Mouse (Mus musculus) embryonic facial prominence, embryonic 14.5 days (tissue): ENCODE results near the gene Scap. TPM values are rescaled to one million over a fixed set of nuclear protein-coding genes. Genes with fewer than 3 reads are reported as not detected.
"Not testable (repeated sequence)": the region's sequence is repeated elsewhere in the genome, so short reads cannot be mapped to it uniquely, and the experiment has no call there.

Experiments used
- ATAC-seq: fragments of 200-750 bp; cut with Nextera tagmentation; 2 replicates; pipeline ENCODE4 v1.8.0; 2017; ENCODE audit warnings: low read depth, moderate number of reproducible peaks, moderate TSS enrichment
- DNase-seq: peaks from one replicate; pipeline ENCODE4 v3.0.0-alpha.2; 2015; ENCODE audit warnings: low spot score
- H3K27ac ChIP-seq: fragments of 300-500 bp; sonication (generic); replicated peaks from 2 replicates; pipeline ENCODE4 v1.5.1; 2014; ENCODE audit warnings: low read depth, mild to moderate bottlenecking, low read length, moderate library complexity
- H3K27me3 ChIP-seq: fragments of 300-500 bp; sonication (generic); replicated peaks from 2 replicates; pipeline ENCODE4 v1.6.1; 2014; ENCODE audit warnings: low read length; ENCODE audit not compliant: control insufficient read depth, insufficient read depth
- H3K36me3 ChIP-seq: fragments of 300-500 bp; sonication (generic); 2 replicates; pipeline ENCODE4 v1.6.1; 2014; ENCODE audit warnings: low read length, mixed read lengths; ENCODE audit not compliant: control insufficient read depth, insufficient read depth
- H3K4me1 ChIP-seq: fragments of 300-500 bp; sonication (generic); 2 replicates; pipeline ENCODE4 v1.6.1; 2014; ENCODE audit warnings: antibody characterized with exemption, low read length; ENCODE audit not compliant: control insufficient read depth, insufficient read depth
- H3K4me2 ChIP-seq: fragments of 300-500 bp; sonication (generic); 2 replicates; pipeline ENCODE4 v1.6.1; 2014; ENCODE audit warnings: low read depth, mild to moderate bottlenecking, low read length, moderate library complexity, mixed read lengths
- H3K4me3 ChIP-seq: fragments of 300-500 bp; sonication (generic); 2 replicates; pipeline ENCODE4 v1.5.1; 2014; ENCODE audit warnings: low read depth, mild to moderate bottlenecking, low read length
- H3K9ac ChIP-seq: fragments of 300-500 bp; sonication (generic); 2 replicates; pipeline ENCODE4 v1.6.1; 2014; ENCODE audit warnings: low read depth, mild to moderate bottlenecking, low read length, moderate library complexity, mixed read lengths
- H3K9me3 ChIP-seq: fragments of 300-500 bp; sonication (generic); 2 replicates; pipeline ENCODE4 v1.6.1; 2016; ENCODE audit warnings: low read length; ENCODE audit not compliant: control insufficient read depth
- WGBS: fragments of 180-500 bp; shearing (Covaris S2); extraction: QIAGEN DNeasy Blood & Tissue Kit; methylation state at CpG from one replicate; pipeline ENCODE4 v1.1.7; 2014; 5-methylcytosine and 5-hydroxymethylcytosine counted together
- polyA plus RNA-seq: library from polyadenylated mRNA; unstranded; fragments of >200 nt; fragmentation: Nextera tagmentation; extraction: Ambion mirVana; gene quantifications from 2 replicates; pipeline ENCODE4 v1.2.1, GENCODE M21; 2014

Scap gene
- polyA plus RNA-seq, 1 experiment from 2014 or later = 30.3 TPM

- no peak overlapping the region for H3K4me3 ChIP-seq
- no peak overlapping the region for H3K27ac ChIP-seq
- H3K27me3 ChIP-seq = no peaks in the 10 kb centered on the region
- no peaks in the 10 kb centered on the region for H3K4me1 ChIP-seq
- WGBS = 57% methylated on average over 2 of the region's 2 CpGs
- no peaks in the 10 kb centered on the region for H3K9me3 ChIP-seq
- H3K9ac ChIP-seq = no peak overlapping the region
- DNase-seq = no peak
- peaks cover 18% of the 10 kb centered on the region for H3K36me3 ChIP-seq
- H3K4me2 ChIP-seq = no peak overlapping the region
- ATAC-seq = no peak
These were observed 25.3 kb downstream of the Scap start for GRCm38 (mm10) chr9:110358341-110358740.

GRCm38 (mm10) chr9:110361299-110361698, 28.2 kb downstream of the Scap start:
- ATAC-seq = no peak
- Histone ChIP-seq H3K27me3 (no peaks in the 10 kb centered on the region), H3K9me3 (no peaks in the 10 kb centered on the region), H3K4me3 (no peak overlapping the region), H3K36me3 (peaks cover 35% of the 10 kb centered on the region), H3K4me1 (no peaks in the 10 kb centered on the region), H3K9ac (no peak overlapping the region), H3K4me2 (no peak overlapping the region), H3K27ac (no peak overlapping the region)
- 69% methylated on average over 12 of the region's 12 CpGs for WGBS
- no peak for DNase-seq

- no peak for ATAC-seq
- WGBS = 79% methylated on average over 10 of the region's 10 CpGs
These were observed 29.2 kb downstream of the Scap start for GRCm38 (mm10) chr9:110362337-110362736.

GRCm38 (mm10) chr9:110366746-110367145, 33.7 kb downstream of the Scap start:
- WGBS = 51% methylated on average over 5 of the region's 5 CpGs
- Histone ChIP-seq H3K9me3 (no peaks in the 10 kb centered on the region), H3K4me1 (peaks cover 2% of the 10 kb centered on the region; the same call in 1 of the 2 replicates), H3K36me3 (peaks cover 33% of the 10 kb centered on the region), H3K27ac (0 out of 2 replicates have a peak overlapping the region, but pooled peaks have one; percentile 11), H3K4me2 (no peak overlapping the region), H3K4me3 (no peak overlapping the region), H3K27me3 (no peaks in the 10 kb centered on the region), H3K9ac (no peak overlapping the region)
- ATAC-seq (no peak), DNase-seq (peak; percentile 31)

More at GRCm38 (mm10) chr9:110362337-110362736, 29.2 kb downstream of the Scap start:
- no peaks in the 10 kb centered on the region for H3K27me3 ChIP-seq
- H3K4me1 ChIP-seq = peaks cover 2% of the 10 kb centered on the region; the same call in 1 of the 2 replicates
- peaks cover 35% of the 10 kb centered on the region for H3K36me3 ChIP-seq
- no peak overlapping the region for H3K4me3 ChIP-seq
- no peak overlapping the region for H3K27ac ChIP-seq
- H3K9ac ChIP-seq = no peak overlapping the region
- H3K9me3 ChIP-seq = no peaks in the 10 kb centered on the region
- no peak for DNase-seq
- no peak overlapping the region for H3K4me2 ChIP-seq

GRCm38 (mm10) chr9:110369860-110370259, 36.8 kb downstream of the Scap start:
- WGBS = 88% methylated on average over 3 of the region's 3 CpGs
- H3K27me3 ChIP-seq = no peaks in the 10 kb centered on the region
- no peak overlapping the region for H3K4me3 ChIP-seq
- peaks cover 2% of the 10 kb centered on the region; the same call in 1 of the 2 replicates for H3K4me1 ChIP-seq
- no peak for ATAC-seq
- H3K27ac ChIP-seq = no peak overlapping the region
- H3K4me2 ChIP-seq = no peak overlapping the region
- DNase-seq = no peak
- H3K36me3 ChIP-seq = peaks cover 38% of the 10 kb centered on the region
- H3K9me3 ChIP-seq = no peaks in the 10 kb centered on the region
- H3K9ac ChIP-seq = no peak overlapping the region

GRCm38 (mm10) chr9:110373871-110374270, 40.8 kb downstream of the Scap start:
- Histone ChIP-seq H3K4me1 (no peaks in the 10 kb centered on the region), H3K36me3 (peaks cover 63% of the 10 kb centered on the region), H3K27ac (no peak overlapping the region), H3K9me3 (no peaks in the 10 kb centered on the region), H3K4me3 (no peak overlapping the region), H3K9ac (no peak overlapping the region), H3K4me2 (no peak overlapping the region), H3K27me3 (no peaks in the 10 kb centered on the region)
- ATAC-seq (no peak), DNase-seq (no peak)
- 90% methylated on average over 13 of the region's 13 CpGs for WGBS

- H3K27me3 ChIP-seq = no peaks in the 10 kb centered on the region
- DNase-seq (no peak), ATAC-seq (no peak)
- no peak overlapping the region for H3K4me3 ChIP-seq
- H3K4me1 ChIP-seq = no peaks in the 10 kb centered on the region
- no peaks in the 10 kb centered on the region for H3K9me3 ChIP-seq
- no peak overlapping the region for H3K9ac ChIP-seq
- no peak overlapping the region for H3K27ac ChIP-seq
- WGBS = 85% methylated on average over 3 of the region's 3 CpGs
- peaks cover 78% of the 10 kb centered on the region for H3K36me3 ChIP-seq
- H3K4me2 ChIP-seq = no peak overlapping the region
These were observed 42.6 kb downstream of the Scap start for GRCm38 (mm10) chr9:110375668-110376067.

- H3K4me3 ChIP-seq, ATAC-seq, DNase-seq, H3K27ac ChIP-seq, H3K4me2 ChIP-seq, H3K27me3 ChIP-seq, H3K4me1 ChIP-seq, H3K9ac ChIP-seq, H3K9me3 ChIP-seq: not testable (repeated sequence)
- H3K36me3 ChIP-seq = peaks cover 90% of the 10 kb centered on the region
- 89% methylated on average over 11 of the region's 15 CpGs for WGBS
These were observed 44.6 kb downstream of the Scap start for GRCm38 (mm10) chr9:110377655-110378054.

- Histone ChIP-seq H3K4me3 (no peak overlapping the region), H3K27me3 (no peaks in the 10 kb centered on the region), H3K27ac (no peak overlapping the region), H3K4me1 (no peaks in the 10 kb centered on the region), H3K9me3 (no peaks in the 10 kb centered on the region), H3K4me2 (no peak overlapping the region), H3K9ac (no peak overlapping the region), H3K36me3 (peaks cover 92% of the 10 kb centered on the region)
- DNase-seq = no peak
- ATAC-seq = no peak
- WGBS = 96% methylated on average over 7 of the region's 8 CpGs
These were observed 46.3 kb downstream of the Scap start for GRCm38 (mm10) chr9:110379361-110379760.
